Mouse (Mus musculus): ENCODE results near the gene Ppp1r27.

Ppp1r27 gene

DNA sequence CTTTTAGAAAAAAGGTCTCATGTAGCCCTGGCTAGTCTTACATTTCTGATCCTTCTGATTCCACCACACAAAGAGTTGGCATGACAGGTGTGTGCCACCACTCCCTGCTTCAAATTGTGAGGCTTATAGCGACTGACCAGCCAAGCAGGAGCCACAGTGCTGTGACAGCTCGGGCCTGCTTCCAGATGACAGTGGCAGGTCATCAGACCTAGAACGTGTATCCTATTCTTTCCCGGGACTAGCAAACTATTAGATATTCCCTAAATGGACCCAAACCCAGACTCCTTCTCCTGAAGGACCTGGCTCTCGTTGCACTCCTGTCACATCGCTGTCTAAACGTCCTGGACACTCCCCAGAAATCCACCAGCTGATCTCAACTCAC, 2.2 kb downstream of the Ppp1r27 start:
- CTCF ChIA-PET: interaction anchor here (1.3 kb wide), 1 partner anchor 18 kb away, joined by 3 read pairs; no protein-coding TSS in a partner anchor

GRCm38 (mm10) chr11:120548214-120548613, 2.7 kb downstream of the Ppp1r27 start:
- CTCF ChIA-PET: interaction anchor here (1.3 kb wide), 1 partner anchor 19 kb away, joined by 3 read pairs; no protein-coding TSS in a partner anchor

DNA sequence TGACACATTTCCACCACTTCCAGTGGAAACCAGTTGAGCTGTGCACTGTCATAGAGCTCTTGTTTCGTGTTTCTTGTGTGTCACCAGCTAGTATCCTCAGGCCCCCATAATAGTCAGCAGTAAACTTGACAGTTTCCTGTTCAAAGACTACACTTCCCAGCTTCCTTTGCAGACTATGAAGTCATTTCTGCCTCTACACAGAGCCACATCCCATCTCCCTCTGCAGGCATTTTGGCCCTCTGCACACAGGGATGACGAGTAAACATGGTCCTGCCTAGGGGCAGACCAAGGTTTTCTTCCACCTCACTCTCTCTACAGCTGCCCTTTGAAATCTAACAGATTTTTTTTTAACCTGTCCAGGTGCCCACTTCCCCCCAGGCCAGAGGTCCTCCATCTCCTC, 3.5 kb downstream of the Ppp1r27 start:
- CTCF ChIA-PET: interaction anchor here (0.6 kb wide), 1 partner anchor 241 kb away, joined by 3 read pairs; no protein-coding TSS in a partner anchor

- CTCF ChIA-PET: no interaction called here
Measured at GRCm38 (mm10) chr11:120545964-120546363, 5.0 kb downstream of the Ppp1r27 start.

DNA sequence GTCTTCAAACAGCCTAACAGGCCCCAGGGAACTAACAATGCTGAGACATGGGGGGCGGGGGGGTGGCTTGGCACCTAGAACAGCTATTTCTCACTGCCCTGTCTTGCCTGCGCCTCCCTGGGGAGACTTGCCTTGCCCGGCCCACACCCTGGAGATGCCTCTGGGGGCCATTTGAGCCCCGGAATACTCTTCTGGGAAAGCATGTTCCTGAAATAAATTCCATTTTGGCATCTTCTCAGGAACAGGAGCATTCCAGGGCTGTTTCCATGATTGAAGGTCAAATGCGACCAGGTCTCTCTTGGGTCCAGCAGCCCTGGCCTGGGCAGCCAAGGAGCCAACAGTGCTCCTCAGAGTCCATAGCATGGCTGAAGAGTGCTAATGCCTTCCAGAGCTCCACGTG, 8.6 kb downstream of the Ppp1r27 start:
- CTCF ChIA-PET: no interaction called here

DNA sequence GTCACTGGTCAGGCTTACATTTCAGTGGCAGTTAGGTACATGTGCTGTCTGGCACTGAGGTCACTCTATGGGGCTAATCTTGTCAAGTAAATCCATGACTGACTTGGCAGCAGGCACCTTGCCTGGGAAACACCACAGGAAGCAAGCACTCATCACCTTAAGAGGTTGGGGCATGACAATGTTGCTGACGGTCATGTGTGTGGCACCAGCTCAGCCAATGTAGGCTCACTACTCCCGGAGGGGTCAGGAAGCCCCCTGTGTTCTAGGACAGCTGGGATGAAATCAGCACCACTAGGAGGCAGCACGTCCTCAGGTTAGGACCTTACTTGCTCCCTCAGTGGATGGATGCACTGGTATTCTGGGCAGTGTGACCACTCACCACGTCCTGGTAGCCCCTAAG, 9.0 kb downstream of the Ppp1r27 start:
- CTCF ChIA-PET: no interaction called here

DNA sequence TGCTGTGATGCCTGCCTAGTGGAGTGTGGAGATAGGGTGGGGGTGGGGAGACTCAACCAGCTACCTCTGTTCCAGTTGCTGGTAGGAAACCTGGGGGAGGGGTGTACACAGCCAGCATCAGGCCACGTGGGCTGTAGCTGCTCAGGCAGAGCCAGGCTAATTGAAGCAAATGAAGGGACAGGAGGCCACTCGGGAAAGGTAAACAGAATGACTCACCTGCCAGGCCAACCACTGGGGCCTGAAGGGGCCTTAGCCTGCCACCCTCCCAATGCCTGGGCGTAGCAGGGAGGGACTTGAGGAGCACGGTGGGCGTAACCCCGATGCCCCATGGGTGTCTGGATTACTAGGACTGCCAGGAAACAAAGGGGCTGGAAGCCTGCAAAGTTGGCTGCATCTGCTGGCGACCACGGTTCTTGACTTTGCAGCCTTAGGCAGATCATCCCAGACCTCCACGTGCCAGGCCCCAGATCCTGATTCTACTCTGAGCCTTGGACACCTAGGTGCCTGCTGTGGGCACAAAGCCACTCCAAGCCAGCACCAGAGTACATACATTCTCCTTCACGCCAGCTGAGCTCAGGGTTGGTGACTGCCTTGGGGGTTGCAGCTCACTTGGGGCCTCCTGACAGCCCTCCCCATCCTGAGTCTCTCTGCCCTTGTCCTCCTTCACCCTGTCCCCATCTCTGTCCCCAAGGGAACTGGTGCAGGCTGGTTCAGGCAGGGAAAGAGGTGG, 11.5 kb downstream of the Ppp1r27 start:
- CTCF ChIA-PET: no interaction called here

- CTCF ChIA-PET: no interaction called here
Measured at GRCm38 (mm10) chr11:120538955-120539284, 12.0 kb downstream of the Ppp1r27 start.

GRCm38 (mm10) chr11:120538485-120538884, 12.4 kb downstream of the Ppp1r27 start:
- CTCF ChIA-PET: no interaction called here

- CTCF ChIA-PET: no interaction called here
Measured at GRCm38 (mm10) chr11:120535804-120536203, 15.1 kb downstream of the Ppp1r27 start.

DNA sequence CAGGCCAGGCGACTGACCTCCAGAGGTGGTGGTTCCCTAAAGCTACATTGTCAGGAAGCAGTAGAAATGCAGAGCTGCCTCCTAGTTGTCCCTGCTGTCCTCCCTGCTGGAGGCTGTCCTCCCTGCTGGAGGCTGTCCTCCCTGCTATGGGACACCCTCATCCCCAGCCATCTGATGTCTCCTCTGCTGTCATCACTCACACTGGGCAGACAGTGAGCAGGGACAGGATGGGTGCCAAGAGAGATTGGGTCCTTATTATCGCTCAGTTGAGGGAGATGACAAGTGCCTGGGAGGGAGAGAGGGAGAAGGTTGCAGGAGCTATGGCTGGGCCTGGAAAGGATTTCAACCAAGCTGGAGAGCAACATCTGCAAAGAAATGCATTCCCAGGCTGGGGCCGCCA, 15.8 kb downstream of the Ppp1r27 start:
- CTCF ChIA-PET: no interaction called here

DNA sequence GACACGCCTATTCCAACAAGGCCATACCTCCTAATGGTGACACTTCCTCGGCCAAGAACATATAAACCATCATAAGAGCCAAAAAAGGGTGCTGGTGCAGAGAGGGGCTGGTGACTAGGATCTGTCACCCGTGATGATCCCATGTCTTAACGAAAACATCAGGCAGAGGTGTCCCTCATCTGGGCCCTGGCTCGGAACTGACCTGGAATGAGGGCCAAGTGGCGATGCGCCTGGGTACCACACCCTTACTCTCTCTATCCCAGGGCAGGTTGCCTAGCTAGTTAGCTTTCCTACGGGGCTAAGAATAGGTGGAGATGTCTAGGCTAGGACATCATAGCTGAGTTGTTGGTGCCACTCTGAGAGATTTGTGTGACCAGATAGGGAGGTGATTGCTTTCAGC, 16.8 kb downstream of the Ppp1r27 start:
- CTCF ChIA-PET: no interaction called here

- CTCF ChIA-PET: no interaction called here
Measured at GRCm38 (mm10) chr11:120531646-120532045, 19.3 kb downstream of the Ppp1r27 start.

DNA sequence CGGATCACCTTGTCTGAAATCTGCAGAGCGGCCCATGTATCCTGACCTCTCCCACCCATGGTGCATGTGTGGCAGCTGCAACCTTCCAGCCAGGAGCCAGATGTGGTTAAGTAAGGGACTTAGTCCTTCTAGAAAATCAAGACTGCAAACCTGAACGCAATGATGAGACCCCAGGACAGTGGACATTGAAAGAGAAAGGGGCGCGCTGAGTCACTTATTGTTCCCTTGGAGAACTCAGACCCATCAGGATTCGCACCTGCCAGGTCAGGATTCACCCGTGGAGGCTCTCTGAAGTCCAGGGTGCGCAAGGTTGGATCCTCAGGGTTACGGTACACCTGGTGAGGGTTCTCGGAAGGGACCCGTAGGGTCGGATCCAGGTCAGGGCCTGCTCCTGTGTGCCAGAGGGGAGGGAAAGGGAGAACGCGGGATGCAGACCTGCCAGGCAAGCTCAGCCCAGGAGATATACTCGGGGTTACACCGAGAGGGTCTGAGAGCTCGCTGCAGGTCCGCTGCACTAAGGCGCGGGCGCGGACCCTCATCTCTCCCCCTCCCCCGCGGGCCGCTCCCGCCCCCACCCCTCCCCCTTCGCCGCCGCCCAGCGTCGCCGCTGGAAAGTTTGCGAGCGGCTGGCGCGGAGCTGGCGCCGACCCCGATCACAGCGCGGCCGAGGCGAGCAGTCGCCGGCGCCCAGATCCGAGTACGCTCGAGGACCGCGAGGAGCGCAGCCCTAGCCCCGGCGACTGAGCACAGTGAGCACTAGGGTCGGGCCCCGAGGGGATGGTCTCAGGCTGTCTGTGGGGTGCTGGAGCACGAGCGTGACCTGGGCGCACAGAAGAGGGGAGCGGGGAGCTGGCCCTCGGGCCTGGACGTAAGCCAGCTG, 20.6 kb downstream of the Ppp1r27 start, which contains the start of gene Gcgr:
Gcgr (plus strand) TSS at position 615 of the 880 bp plus-strand sequence.
- CTCF ChIA-PET: interaction anchor here (0.7 kb wide), 1 partner anchor 15 kb away, joined by 4 read pairs; no protein-coding TSS in a partner anchor

- CTCF ChIA-PET: no interaction called here
Measured at GRCm38 (mm10) chr11:120528903-120529302, 22.0 kb downstream of the Ppp1r27 start.

GRCm38 (mm10) chr11:120527690-120528354, 23.1 kb downstream of the Ppp1r27 start:
- CTCF ChIA-PET: no interaction called here

DNA sequence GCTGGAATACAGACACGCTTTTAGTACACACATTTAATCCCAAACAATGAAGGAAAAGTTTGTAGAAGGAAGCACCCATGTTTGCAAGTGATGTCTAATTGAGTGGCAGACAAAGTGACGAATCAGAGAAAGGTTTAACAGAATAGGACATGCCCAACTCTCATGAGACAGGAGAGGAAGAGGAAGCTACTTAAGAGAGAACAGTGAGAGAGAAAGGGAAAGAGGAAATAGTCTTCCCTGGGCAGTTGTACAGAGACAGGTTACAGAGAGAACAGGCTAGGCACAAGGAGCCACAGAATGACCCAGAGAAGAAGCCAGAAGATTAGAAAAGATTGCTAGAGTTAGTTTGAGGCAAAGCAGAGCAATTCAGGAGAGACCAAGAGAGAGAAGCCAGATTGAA, 25.0 kb downstream of the Ppp1r27 start:
- CTCF ChIA-PET: no interaction called here

GRCm38 (mm10) chr11:120522581-120522980, 28.4 kb downstream of the Ppp1r27 start:
- CTCF ChIA-PET: no interaction called here

GRCm38 (mm10) chr11:120520967-120521540, 29.9 kb downstream of the Ppp1r27 start:
- CTCF ChIA-PET: no interaction called here

GRCm38 (mm10) chr11:120520498-120520897, 30.4 kb downstream of the Ppp1r27 start:
- CTCF ChIA-PET: no interaction called here

- CTCF ChIA-PET: no interaction called here
Measured at GRCm38 (mm10) chr11:120519738-120520137, 31.2 kb downstream of the Ppp1r27 start.

DNA sequence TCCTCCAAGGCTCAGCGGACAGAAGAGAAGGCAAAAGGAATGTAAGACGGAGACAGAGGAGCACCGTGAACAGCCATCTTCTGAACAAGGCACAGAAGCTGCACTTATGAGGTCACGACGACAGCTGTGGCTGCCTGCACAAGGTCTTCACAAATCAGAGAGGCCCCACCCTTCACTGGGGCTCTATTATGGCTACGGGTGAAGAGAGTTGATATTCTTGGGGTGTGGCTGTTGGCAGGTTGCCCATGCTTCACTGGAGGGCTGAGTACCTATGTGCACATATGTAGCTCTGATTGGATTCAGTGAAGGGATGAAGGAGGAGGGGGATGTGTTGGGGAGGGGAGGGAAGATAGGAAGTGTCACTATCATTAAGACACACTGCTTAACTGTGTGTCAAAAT, 32.4 kb downstream of the Ppp1r27 start:
- CTCF ChIA-PET: interaction anchor here (0.6 kb wide), 1 partner anchor 31 kb away, joined by 4 read pairs; no protein-coding TSS in a partner anchor
